Mouse (Mus musculus) heart, adult 9 months (tissue): ENCODE measurements around the gene Rrh.

Experiments
- DNase-seq, 2 experiments: peaks; one replicate each; pipeline ENCODE4 v3.0.0; 2022; ENCODE audit warnings: low spot score in 2 of 2

Rrh gene

GRCm38 (mm10) chr3:129822206-129822775, at the start of gene Rrh:
TSS of gene Rrh (minus strand) at chr3:129822587.
- no peak for DNase-seq

DNA sequence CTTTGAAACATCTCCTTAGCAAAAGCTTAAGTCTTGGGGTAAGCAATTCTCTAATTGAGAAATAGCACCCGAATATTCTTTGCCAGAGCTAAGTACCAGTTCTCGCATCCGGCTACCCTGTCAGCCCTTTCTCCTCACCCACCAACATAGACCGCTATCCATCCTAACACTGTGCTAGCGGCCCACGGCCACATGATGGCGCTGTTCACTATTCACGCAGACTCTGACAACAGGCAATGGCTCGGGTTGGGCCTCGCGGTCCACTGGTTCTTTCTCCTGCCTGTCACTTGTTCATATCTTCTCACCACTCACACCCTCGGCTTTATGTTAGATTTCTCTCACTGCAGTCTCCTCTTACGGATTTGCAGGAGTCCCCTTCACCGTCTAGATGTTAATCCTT, 41.3 kb upstream of the Rrh start:
- peak in 1 of 2 experiments; percentile 11 for DNase-seq

DNA sequence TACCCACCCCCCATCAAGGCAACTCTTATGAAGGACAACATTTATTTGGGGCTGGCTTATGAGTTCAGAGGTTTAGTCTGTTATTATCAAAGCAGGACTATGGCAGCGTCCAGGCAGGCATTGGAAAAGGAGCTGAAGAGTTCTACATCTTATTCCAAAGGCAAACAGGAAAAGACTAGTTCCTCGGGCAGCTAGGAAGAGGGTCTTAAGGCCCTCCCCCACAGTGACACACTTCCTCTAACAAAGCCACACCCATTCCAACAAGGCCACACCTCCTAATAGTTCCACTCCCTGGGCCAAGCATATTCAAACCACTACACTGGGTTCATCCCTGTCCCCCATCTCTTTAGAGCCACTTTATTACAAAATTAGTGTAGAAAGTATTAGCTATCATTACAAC, 40.2 kb upstream of the Rrh start:
- DNase-seq, result no peak

- no peak for DNase-seq
These were observed 24.5 kb upstream of the Rrh start for GRCm38 (mm10) chr3:129846846-129847245.

- DNase-seq, result no peak
These were observed 23.5 kb upstream of the Rrh start for GRCm38 (mm10) chr3:129845868-129846267.

DNA sequence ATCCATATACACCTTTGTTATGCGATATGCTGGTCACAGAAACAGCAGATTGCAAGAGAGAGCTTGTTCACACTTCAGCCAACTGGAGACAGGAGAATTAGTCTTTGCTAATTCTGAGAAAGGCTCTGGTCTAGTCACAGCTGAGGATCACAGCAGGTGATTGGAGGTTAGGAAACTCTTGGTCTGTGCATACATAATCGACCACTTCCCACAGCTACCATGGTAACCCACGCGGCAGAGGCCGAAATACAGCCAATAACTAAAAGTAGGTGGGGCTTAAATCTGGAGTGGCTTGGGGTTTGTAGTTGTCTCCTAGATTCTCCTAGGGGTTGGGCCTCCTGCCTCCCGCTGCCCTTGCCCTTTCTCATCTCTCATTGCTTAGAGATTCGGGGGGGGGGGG, 15.6 kb upstream of the Rrh start:
- DNase-seq, result no peak

DNA sequence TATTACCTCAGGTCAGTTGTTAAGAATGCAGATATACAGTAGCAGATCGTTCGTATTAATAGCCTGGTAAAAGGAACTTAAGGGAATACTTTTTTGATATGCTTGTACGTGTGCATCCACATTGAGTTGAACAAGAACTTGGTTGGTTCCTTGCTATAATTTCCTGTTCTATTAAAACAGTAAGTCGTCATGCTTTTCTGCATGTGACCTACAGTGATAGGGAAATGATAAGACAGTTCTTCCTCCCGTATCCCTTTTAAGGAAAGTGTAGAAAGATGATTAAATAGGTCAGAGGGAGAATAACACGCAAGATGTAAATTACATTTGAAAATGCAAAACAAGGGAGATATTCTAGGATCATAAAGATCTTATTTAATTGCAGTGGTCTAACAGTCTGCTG, 14.6 kb upstream of the Rrh start:
- no peak for DNase-seq

- no peak for DNase-seq
These were observed 13.8 kb upstream of the Rrh start for GRCm38 (mm10) chr3:129836051-129836697.

GRCm38 (mm10) chr3:129835388-129835934, 13.1 kb upstream of the Rrh start, which contains the start of gene Cfi:
TSS of gene Cfi (plus strand) at chr3:129835884.
- DNase-seq, result no peak

- peak; percentile 92 to 95 for DNase-seq
These were observed 8.7 kb upstream of the Rrh start, which contains the start of gene Gar1 for GRCm38 (mm10) chr3:129831035-129831568. TSS of gene Gar1 (minus strand) at chr3:129831396.

DNA sequence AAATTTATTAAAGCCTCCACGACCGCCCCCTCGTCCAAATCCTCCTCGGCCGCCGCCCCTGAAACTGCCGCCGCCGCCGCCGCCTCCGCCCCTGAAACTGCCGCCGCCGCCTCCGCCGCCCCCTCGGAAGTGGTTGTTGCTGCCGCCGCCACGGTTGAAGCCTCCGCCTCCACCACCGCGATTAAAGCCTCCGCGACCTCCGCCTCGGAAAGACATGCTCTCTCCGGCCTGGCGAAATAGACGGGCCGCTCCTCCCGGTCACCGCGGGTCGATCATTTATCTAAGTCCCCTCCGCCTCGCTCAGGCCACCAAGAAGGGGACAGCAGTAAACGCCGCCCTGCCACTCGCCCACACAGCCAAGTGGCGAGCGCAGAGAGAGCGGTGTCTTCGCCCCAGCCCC, 8.2 kb upstream of the Rrh start:
- no peak for DNase-seq

GRCm38 (mm10) chr3:129827691-129828090, 5.3 kb upstream of the Rrh start:
- DNase-seq, result no peak

DNA sequence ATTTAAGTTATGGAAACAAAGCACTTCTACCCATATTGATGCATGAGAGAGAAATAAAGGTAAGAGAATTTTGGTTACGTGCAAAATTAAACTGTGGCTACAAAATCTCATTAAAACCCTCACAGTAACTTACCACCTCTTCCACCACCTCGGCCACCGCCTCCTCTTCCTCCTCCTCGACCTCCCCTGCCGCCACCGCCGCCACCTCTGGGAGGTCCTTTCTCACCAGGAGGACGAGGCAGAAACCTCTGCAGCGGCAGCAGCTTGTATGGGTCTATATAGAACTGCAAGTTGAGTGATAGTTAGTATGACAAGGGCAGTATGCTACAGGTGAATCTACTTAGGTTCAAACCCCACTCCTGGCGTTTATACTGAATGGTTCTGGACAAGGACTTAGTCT, 4.3 kb upstream of the Rrh start:
- no peak for DNase-seq

DNA sequence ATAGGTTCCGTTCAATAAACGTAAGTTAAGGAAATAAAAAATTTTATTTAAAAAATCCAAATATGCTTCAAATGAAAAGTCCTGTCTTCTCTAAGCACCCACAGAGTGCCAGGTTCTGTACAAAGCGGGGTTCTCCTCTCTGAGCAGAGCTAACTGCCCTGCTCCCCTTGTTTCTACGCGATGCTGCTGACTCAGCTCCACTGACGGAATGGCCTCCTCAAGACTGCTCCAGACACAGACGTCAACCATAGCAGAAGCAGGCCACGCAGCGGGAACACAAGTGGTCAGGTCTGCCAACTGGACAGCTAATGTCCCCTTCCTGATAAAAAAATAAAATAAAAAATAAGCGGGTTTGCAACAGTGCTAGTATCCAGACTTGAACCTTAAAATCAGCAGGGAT, 2.5 kb upstream of the Rrh start:
- no peak for DNase-seq

DNA sequence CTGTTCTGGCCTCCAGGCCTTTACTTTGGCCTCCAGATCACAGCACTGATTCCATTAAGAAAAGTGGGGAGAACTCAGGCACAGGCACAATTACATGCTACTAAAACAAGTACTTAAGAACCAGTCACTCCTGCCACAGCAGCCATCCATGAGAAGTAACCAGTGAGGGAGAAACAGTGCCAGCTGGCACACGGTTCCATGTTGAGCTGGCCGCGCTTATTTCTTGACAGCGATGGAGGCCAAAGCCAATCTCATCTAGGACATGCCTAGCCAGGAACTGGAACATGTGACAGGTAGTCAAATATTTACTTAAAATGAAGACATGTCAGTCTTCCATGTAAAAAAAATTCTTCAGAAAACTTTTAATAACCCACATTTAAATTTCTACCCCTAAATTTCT, 1.8 kb upstream of the Rrh start:
- no peak for DNase-seq

DNA sequence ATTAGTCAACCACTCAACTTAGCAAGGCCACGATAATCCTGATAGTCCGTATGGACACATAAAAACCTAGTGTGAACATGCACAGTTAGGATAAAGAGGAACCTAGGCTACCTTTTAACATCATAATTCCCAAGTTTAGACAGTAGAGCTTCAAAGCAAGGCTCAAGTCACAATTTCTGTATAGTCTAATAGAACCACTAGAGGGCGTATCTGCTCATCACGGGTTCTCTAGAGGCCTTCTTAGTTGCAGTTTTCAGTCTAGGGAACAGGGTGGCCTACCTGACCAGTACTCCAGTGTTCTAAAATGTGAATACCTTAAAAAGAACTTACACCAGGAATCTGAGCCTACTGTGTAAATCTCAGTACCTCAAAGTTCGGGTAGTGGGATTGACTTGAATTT, 906 bp upstream of the Rrh start:
- no peak for DNase-seq

- no peak for DNase-seq
These were observed 651 bp downstream of the Rrh start for GRCm38 (mm10) chr3:129821736-129822135.

DNA sequence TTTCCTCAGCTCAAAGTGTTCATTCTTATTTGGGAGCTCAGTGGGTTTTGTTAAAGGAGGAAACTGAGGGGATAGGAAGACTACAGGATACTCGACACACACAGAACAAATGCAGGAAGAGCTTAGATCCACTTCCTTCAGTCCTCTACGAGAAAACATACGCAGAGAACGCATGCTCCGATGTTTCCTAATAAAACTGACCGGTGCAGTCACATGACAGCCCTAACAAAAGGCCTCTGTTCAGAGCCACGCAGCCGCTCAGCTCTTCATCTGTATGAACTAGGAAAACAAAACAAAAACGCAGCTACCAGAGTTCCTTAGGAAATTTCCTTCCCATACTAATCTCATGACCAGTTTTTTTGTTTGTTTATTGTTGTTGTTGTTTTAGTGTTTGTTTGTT, 1.5 kb downstream of the Rrh start:
- no peak for DNase-seq

DNA sequence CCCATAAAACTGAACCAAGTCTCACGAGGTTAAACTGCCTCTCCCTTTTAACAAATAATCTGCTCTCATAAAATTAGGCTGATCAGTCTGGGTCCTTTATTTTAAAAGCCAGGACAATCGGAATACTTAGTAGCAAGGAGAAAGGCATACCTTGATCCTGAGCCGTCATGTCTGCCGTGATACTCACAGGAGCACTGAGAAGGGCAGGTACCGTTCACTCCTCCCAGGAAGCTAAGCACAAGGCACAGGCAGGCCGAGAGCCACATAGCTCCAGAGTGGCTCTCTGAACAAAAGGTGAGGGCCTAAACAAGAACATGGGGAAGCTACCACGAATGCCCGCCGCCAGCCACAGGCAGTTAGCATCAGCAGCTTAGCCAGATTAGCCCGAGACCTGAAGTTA, 18.6 kb downstream of the Rrh start, which contains the start of gene Lrit3:
Gene Lrit3, minus strand, starts transcription at position 266 of the 400 bp plus-strand sequence.
- no peak for DNase-seq

- DNase-seq, result no peak
These were observed 23.4 kb downstream of the Rrh start for GRCm38 (mm10) chr3:129799011-129799410.

DNA sequence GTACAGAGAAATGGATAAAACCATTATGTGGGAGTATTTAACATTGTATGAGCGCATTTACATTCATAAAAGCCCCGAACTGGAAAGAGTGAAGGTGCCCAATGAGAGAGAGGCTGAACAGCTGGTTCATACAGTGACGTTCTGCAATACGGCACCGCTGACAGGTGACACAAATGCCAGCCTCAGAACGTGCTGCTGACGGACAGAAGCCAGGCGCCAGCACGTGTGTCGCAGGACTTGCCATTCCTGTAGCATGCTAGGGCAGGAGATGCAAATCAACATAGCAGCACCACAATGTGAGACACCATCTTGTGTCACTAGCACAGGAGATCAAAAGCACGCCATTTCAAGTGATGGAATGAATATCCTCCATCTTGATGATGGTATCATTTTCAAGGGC, 23.8 kb downstream of the Rrh start:
- no peak for DNase-seq

GRCm38 (mm10) chr3:129797341-129797740, 25.0 kb downstream of the Rrh start:
- DNase-seq, result no peak

DNA sequence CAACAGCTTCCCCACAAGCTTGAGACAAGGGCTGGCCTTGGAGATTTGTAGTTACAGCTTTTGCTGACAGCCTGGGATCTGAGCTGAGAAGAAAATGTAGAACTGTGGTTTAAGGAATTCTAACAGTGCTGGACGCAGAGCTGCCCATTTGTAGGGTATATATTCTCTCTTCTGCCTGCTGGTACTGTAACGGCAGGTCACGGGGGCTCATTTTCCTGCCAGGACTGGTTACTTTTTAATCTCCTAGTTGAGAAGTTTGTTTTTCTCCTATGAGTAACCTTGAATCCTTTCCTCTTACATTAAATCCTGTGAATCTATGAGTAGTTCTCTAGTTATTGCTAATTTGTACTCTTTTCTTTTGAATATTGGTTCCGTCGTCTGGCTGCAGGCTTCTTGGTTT, 28.6 kb downstream of the Rrh start:
- DNase-seq, result no peak
